Mouse (Mus musculus): ENCODE results near the gene 4930470P17Rik.
"Not testable (repeated sequence)": the region's sequence is repeated elsewhere in the genome, so short reads cannot be mapped to it uniquely, and the experiment has no call there.

Gene 4930470P17Rik

GRCm38 (mm10) chr2:170601917-170602316 is at the start of gene 4930470P17Rik:
TSS of gene 4930470P17Rik (minus strand) at chr2:170602017.
- no peak for DNase-seq (ENCODE audit: low spot score)

GRCm38 (mm10) chr2:170651483-170651882 is 49.7 kb upstream of the 4930470P17Rik start:
- DNase-seq (ENCODE audit: low spot score), result no peak

- no peak for DNase-seq (ENCODE audit: low spot score)
Observed at GRCm38 (mm10) chr2:170648542-170648941, 46.7 kb upstream of the 4930470P17Rik start.

GRCm38 (mm10) chr2:170646201-170646600 is 44.4 kb upstream of the 4930470P17Rik start:
- no peak for DNase-seq (ENCODE audit: low spot score)

GRCm38 (mm10) chr2:170642338-170642806 is 40.6 kb upstream of the 4930470P17Rik start:
- no peak for DNase-seq (ENCODE audit: low spot score)

- DNase-seq (ENCODE audit: low spot score), result no peak
Observed at GRCm38 (mm10) chr2:170640281-170640680, 38.5 kb upstream of the 4930470P17Rik start.

GRCm38 (mm10) chr2:170638746-170639145 is 36.9 kb upstream of the 4930470P17Rik start:
- no peak for DNase-seq (ENCODE audit: low spot score)

- DNase-seq (ENCODE audit: low spot score), result no peak
Observed at GRCm38 (mm10) chr2:170632998-170633622, 31.3 kb upstream of the 4930470P17Rik start.

GRCm38 (mm10) chr2:170632386-170632785 is 30.6 kb upstream of the 4930470P17Rik start:
- DNase-seq (ENCODE audit: low spot score), result no peak

GRCm38 (mm10) chr2:170631375-170631774 is 29.6 kb upstream of the 4930470P17Rik start:
- DNase-seq (ENCODE audit: low spot score), result no peak

- no peak for DNase-seq (ENCODE audit: low spot score)
Observed at GRCm38 (mm10) chr2:170630553-170630952, 28.7 kb upstream of the 4930470P17Rik start.

GRCm38 (mm10) chr2:170627991-170628390 is 26.2 kb upstream of the 4930470P17Rik start:
- not testable (repeated sequence) for DNase-seq (ENCODE audit: low spot score)

- DNase-seq (ENCODE audit: low spot score), result not testable (repeated sequence)
Observed at GRCm38 (mm10) chr2:170624201-170624880, 22.5 kb upstream of the 4930470P17Rik start.

- no peak for DNase-seq (ENCODE audit: low spot score)
Observed at GRCm38 (mm10) chr2:170622985-170623384, 21.2 kb upstream of the 4930470P17Rik start.

- no peak for DNase-seq (ENCODE audit: low spot score)
Observed at GRCm38 (mm10) chr2:170618862-170619492, 17.2 kb upstream of the 4930470P17Rik start.

- DNase-seq (ENCODE audit: low spot score), result not testable (repeated sequence)
Observed at GRCm38 (mm10) chr2:170611794-170612193, 10.0 kb upstream of the 4930470P17Rik start.

GRCm38 (mm10) chr2:170601171-170601570 is 646 bp downstream of the 4930470P17Rik start:
- no peak for DNase-seq (ENCODE audit: low spot score)

- DNase-seq (ENCODE audit: low spot score), result no peak
Observed at GRCm38 (mm10) chr2:170597586-170597985, 4.2 kb downstream of the 4930470P17Rik start.

- peak; percentile 42 for DNase-seq (ENCODE audit: low spot score)
Observed at GRCm38 (mm10) chr2:170596726-170597125, 5.1 kb downstream of the 4930470P17Rik start.

GRCm38 (mm10) chr2:170592161-170592560 is 9.7 kb downstream of the 4930470P17Rik start:
- DNase-seq (ENCODE audit: low spot score), result no peak

- DNase-seq (ENCODE audit: low spot score), result no peak
Observed at GRCm38 (mm10) chr2:170588369-170588900, 13.4 kb downstream of the 4930470P17Rik start.

GRCm38 (mm10) chr2:170584678-170585077 is 17.1 kb downstream of the 4930470P17Rik start:
- no peak for DNase-seq (ENCODE audit: low spot score)

- DNase-seq (ENCODE audit: low spot score), result no peak
Observed at GRCm38 (mm10) chr2:170579551-170579950, 22.3 kb downstream of the 4930470P17Rik start.

Data from yolk sac, embryonic 10.5 days (tissue).